Mouse (Mus musculus) midbrain, embryonic 12.5 days (tissue): Measurements from ENCODE around the gene Rmnd1. TPM values are rescaled to one million over a fixed set of nuclear protein-coding genes. Genes with fewer than 3 reads are reported as not detected.

Experiments
- ATAC-seq: fragments of 200-750 bp; cut with Nextera tagmentation; 2 replicates; pipeline ENCODE4 v1.8.0; 2017; ENCODE audit warnings: low read depth, moderate TSS enrichment, moderate library complexity; ENCODE audit not compliant: low FRiP score
- H3K27ac ChIP-seq: fragments of 300-500 bp; sonication (generic); replicated peaks from 2 replicates; pipeline ENCODE4 v1.5.1; 2016; ENCODE audit warnings: mild to moderate bottlenecking
- H3K27me3 ChIP-seq: fragments of 300-500 bp; sonication (generic); 2 replicates; pipeline ENCODE4 v1.6.1; 2016; ENCODE audit warnings: mild to moderate bottlenecking
- H3K36me3 ChIP-seq: fragments of 300-500 bp; sonication (generic); 2 replicates; pipeline ENCODE4 v1.6.1; 2016
- H3K4me1 ChIP-seq: fragments of 300-500 bp; sonication (generic); 2 replicates; pipeline ENCODE4 v1.6.1; 2016
- H3K4me2 ChIP-seq: fragments of 300-500 bp; sonication (generic); replicated peaks from 2 replicates; pipeline ENCODE4 v1.6.1; 2016; ENCODE audit warnings: mild to moderate bottlenecking, moderate library complexity
- H3K4me3 ChIP-seq: fragments of 300-500 bp; sonication (generic); 2 replicates; pipeline ENCODE4 v1.5.1; 2016; ENCODE audit warnings: mild to moderate bottlenecking
- H3K9ac ChIP-seq: fragments of 300-500 bp; sonication (generic); replicated peaks from 2 replicates; pipeline ENCODE4 v1.6.1; 2016; ENCODE audit warnings: mild to moderate bottlenecking, moderate library complexity
- H3K9me3 ChIP-seq: fragments of 300-500 bp; sonication (generic); 2 replicates; pipeline ENCODE4 v1.6.1; 2016; ENCODE audit warnings: mild to moderate bottlenecking
- WGBS: fragments of 180-500 bp; shearing (Covaris S2); methylation state at CpG from one replicate; pipeline ENCODE4 v1.1.7; 2016; 5-methylcytosine and 5-hydroxymethylcytosine counted together
- polyA plus RNA-seq: library from polyadenylated mRNA; unstranded; fragments of >200 nt; fragmentation: Nextera tagmentation; extraction: Ambion mirVana; gene quantifications from 2 replicates; pipeline ENCODE4 v1.2.1, GENCODE M21; 2016

Rmnd1 gene
- polyA plus RNA-seq, 1 experiment from 2014 or later: 49.0 TPM

DNA sequence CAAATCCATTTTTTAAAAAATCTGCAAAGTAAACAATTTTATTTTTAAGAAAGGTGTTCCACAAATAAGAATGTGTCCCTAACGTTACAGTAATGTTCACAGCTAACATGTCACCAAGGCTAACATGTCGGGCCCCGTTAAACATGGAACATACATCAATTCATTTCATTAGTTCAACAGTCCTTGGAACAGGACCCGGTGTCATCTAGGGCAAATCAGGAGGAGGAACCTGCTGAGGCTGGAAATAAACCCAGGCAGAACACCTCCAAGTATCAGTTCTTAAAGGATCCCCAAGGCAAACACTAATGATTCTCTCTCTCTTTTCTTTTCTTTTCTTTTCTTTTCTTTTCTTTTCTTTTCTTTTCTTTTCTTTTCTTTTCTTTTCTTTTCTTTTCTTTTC, 57.5 kb downstream of the Rmnd1 start:
- WGBS: 90% methylated on average over 4 of the region's 4 CpGs
- H3K4me1 ChIP-seq: no peaks in the 10 kb centered on the region; the same call in 1 of the 2 replicates
- H3K9me3 ChIP-seq: no peaks in the 10 kb centered on the region
- H3K36me3 ChIP-seq: peaks cover 24% of the 10 kb centered on the region
- no peak for ATAC-seq
- H3K4me3 ChIP-seq: no peak overlapping the region
- H3K9ac ChIP-seq: no peak overlapping the region
- no peaks in the 10 kb centered on the region for H3K27me3 ChIP-seq
- no peak overlapping the region for H3K27ac ChIP-seq
- H3K4me2 ChIP-seq: no peak overlapping the region

DNA sequence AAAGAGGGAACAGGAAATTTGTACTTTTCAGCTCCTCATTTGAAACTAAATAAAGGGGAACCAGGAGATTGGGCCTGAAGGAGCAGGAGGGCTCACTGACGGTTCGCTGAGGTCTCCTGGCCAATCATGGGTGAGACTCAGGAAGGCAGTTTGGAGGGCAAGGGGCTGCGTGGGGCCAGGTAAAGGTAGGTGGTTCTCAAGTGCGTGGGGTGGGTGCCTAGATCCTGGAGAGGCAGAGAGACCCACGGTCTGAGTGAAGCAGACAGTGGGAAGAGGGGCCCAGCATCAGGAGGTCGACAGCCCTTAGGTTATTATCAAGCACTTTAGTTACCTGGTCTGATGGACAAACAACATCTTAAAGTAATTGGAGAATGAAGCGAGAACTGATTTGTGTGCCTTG, 57.9 kb downstream of the Rmnd1 start:
- 92% methylated on average over 7 of the region's 7 CpGs for WGBS
- Histone ChIP-seq H3K27ac (no peak overlapping the region), H3K9me3 (no peaks in the 10 kb centered on the region), H3K36me3 (peaks cover 29% of the 10 kb centered on the region), H3K4me3 (no peak overlapping the region), H3K9ac (no peak overlapping the region), H3K27me3 (no peaks in the 10 kb centered on the region), H3K4me1 (no peaks in the 10 kb centered on the region; the same call in 1 of the 2 replicates), H3K4me2 (no peak overlapping the region)
- ATAC-seq: no peak

DNA sequence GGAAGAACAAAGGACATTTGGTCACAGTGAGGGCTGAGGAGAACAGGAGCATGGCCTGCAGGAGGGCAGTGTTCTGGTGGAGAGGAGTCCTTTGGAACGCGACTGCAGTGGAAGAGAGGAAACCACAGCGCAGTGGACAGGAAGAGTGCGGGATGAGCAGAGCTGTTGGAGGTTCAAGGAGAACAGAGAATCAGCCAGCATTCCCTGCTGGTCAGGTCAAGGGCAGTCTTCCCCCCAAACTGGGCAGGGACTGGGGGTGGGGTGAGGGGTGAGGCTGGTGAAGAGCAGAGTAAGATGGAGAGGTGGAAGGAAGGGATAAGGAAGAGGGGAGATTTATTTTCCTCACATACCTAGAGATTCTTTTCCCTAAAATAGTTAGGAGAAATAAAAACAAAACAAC, 58.6 kb downstream of the Rmnd1 start:
- H3K27ac ChIP-seq: no peak overlapping the region
- peaks cover 36% of the 10 kb centered on the region for H3K36me3 ChIP-seq

DNA sequence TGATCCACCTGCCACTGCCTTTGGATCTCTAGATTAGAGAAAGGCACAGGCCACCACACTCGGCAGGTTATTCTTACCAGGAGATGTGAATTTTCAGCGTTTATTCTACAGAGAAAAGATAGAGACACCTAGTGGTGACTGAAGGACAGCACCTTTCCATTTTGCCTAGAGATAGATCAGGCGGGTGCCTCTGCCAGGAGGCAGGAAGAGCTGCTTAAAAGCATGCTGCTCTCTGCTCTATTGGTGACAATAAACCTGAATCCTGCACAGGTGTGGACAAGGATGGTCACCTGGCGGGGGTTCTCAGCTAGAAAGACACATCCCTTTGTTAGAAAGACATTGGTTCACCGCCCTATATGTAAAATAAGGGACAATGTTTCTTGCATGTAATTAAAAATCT, 60.2 kb downstream of the Rmnd1 start:
- H3K4me2 ChIP-seq: no peak overlapping the region
- no peaks in the 10 kb centered on the region for H3K27me3 ChIP-seq
- peak; percentile 41; the same call in 1 of the 2 replicates for ATAC-seq
- H3K27ac ChIP-seq: no peak overlapping the region
- H3K9me3 ChIP-seq: 0 out of 2 replicates have a peak, but pooled peaks cover 4% of the 10 kb centered on the region
- H3K4me1 ChIP-seq: no peaks in the 10 kb centered on the region; the same call in 1 of the 2 replicates
- no peak overlapping the region for H3K4me3 ChIP-seq
- H3K9ac ChIP-seq: no peak overlapping the region
- peaks cover 51% of the 10 kb centered on the region for H3K36me3 ChIP-seq
- WGBS: 63% methylated on average over 5 of the region's 5 CpGs

More for the DNA sequence above, 58.6 kb downstream of the Rmnd1 start:
- no peaks in the 10 kb centered on the region for H3K27me3 ChIP-seq
- no peak for ATAC-seq
- H3K9ac ChIP-seq: no peak overlapping the region
- no peak overlapping the region for H3K4me3 ChIP-seq
- no peak overlapping the region for H3K4me2 ChIP-seq
- no peaks in the 10 kb centered on the region; the same call in 1 of the 2 replicates for H3K4me1 ChIP-seq
- H3K9me3 ChIP-seq: no peaks in the 10 kb centered on the region
- WGBS: 87% methylated on average over 4 of the region's 4 CpGs

DNA sequence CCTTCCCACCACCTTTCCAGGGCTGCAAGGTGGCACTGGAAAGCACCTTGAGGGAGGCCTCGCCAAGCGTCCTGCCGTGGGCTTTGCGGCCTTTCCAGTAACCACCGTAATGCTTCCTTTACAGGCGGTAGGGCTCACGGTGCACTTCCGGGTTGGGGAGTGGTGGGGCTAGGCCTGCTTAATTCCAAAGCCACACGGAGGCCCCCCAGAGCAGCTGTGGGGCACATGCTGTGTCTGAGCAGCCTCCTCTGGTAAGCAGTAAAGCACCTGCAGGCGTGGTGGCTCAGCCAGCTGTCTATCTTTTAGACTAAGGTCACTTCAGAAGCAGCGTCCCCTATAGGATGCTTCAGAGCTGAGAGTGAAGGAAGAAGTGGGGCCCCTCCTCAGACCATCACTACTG, 62.1 kb downstream of the Rmnd1 start:
- no peak overlapping the region for H3K9ac ChIP-seq
- no peak overlapping the region for H3K4me3 ChIP-seq
- ATAC-seq: no peak
- H3K4me1 ChIP-seq: no peaks in the 10 kb centered on the region
- 91% methylated on average over 11 of the region's 11 CpGs for WGBS
- H3K27ac ChIP-seq: no peak overlapping the region
- H3K27me3 ChIP-seq: no peaks in the 10 kb centered on the region
- peaks cover 61% of the 10 kb centered on the region for H3K36me3 ChIP-seq
- H3K9me3 ChIP-seq: 0 out of 2 replicates have a peak, but pooled peaks cover 4% of the 10 kb centered on the region
- no peak overlapping the region for H3K4me2 ChIP-seq

DNA sequence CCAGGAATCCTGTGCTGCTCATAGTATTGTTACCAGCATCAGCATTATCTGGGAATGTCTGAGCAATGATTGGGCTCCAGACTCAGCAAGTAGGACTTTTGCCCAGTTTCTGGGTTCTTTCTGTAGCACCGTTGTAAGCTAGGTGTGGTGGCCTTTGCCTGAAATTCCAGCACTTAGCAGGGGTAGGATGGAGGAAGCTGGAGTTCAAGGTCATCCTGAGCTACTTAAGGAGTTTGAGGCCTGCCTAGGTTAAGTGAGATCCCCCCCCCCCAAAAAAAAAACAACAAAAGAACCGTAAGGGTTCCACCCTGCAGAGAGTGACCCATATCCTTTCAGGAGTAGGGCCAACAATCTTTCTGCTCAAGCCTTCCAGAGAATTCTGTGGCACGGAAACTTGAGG, 67.6 kb downstream of the Rmnd1 start:
- no peaks in the 10 kb centered on the region for H3K4me1 ChIP-seq
- H3K4me2 ChIP-seq: no peak overlapping the region
- peaks cover 36% of the 10 kb centered on the region for H3K36me3 ChIP-seq
- H3K9me3 ChIP-seq: peaks cover 21% of the 10 kb centered on the region
- H3K4me3 ChIP-seq: no peak overlapping the region
- H3K27ac ChIP-seq: no peak overlapping the region
- WGBS: 92% methylated on average over 3 of the region's 3 CpGs
- no peak for ATAC-seq
- H3K27me3 ChIP-seq: no peaks in the 10 kb centered on the region
- H3K9ac ChIP-seq: no peak overlapping the region

DNA sequence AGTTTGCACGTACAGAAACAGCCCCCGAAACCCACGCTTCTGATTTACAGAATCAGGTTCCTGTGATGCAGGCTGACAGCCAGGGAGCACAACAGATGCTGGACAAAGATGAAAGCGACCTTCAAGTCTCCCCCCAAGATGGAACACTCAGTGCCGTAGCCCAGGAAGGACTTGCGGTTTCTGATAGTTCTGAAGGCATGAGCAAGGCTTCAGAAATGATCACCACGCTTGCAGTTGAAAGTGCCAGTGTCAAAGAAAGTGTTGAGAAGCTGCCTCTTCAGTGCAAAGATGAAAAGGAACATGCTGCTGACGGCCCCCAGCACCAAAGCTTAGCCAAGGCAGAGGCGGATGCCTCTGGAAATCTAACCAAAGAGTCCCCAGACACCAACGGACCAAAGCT, 74.8 kb downstream of the Rmnd1 start:
- WGBS: 86% methylated on average over 10 of the region's 10 CpGs
- H3K36me3 ChIP-seq: peaks cover 22% of the 10 kb centered on the region; the same call in 1 of the 2 replicates
- no peak for ATAC-seq

DNA sequence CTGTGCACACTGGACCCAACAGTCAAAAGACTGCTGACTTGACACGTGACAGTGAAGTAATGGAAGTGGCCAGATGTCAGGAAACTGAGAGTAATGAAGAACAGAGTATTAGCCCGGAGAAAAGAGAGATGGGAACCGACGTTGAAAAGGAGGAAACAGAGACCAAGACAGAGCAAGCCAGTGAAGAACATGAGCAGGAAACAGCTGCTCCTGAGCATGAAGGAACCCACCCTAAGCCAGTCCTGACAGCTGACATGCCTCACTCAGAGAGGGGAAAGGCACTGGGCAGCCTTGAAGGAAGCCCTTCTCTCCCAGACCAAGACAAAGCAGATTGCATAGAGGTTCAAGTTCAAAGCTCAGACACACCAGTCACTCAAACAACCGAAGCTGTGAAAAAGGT, 75.5 kb downstream of the Rmnd1 start:
- H3K4me1 ChIP-seq: no peaks in the 10 kb centered on the region
- no peak overlapping the region for H3K4me3 ChIP-seq
- no peak overlapping the region for H3K4me2 ChIP-seq
- H3K27ac ChIP-seq: no peak overlapping the region
- peaks cover 4% of the 10 kb centered on the region; the same call in 1 of the 2 replicates for H3K9me3 ChIP-seq
- no peak overlapping the region for H3K9ac ChIP-seq
- no peak for ATAC-seq
- 89% methylated on average over 5 of the region's 5 CpGs for WGBS
- peaks cover 22% of the 10 kb centered on the region; the same call in 1 of the 2 replicates for H3K36me3 ChIP-seq
- no peaks in the 10 kb centered on the region for H3K27me3 ChIP-seq

More for the DNA sequence above, 74.8 kb downstream of the Rmnd1 start:
- Histone ChIP-seq H3K4me2 (no peak overlapping the region), H3K27ac (no peak overlapping the region), H3K27me3 (no peaks in the 10 kb centered on the region), H3K4me3 (no peak overlapping the region), H3K9ac (no peak overlapping the region), H3K4me1 (no peaks in the 10 kb centered on the region), H3K9me3 (peaks cover 6% of the 10 kb centered on the region; the same call in 1 of the 2 replicates)

DNA sequence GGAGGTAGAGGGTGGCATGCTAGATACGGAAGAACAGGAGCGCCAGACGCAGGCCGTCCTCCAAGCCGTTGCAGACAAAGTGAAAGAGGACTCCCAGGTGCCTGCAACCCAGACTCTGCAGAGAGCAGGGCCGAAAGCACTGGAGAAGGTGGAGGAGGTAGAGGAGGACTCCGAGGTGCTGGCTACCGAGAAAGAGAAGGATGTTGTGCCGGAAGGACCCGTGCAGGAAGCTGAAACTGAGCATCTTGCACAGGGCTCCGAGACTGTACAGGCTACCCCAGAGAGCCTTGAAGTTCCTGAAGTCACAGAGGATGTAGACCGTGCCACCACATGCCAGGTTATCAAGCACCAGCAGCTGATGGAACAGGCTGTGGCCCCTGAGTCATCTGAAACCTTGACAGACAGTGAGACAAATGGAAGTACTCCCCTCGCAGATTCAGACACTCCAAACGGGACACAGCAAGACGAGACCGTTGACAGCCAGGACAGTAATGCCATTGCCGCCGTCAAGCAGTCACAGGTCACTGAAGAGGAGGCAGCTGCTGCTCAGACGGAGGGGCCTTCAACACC, 76.2 kb downstream of the Rmnd1 start:
- Histone ChIP-seq H3K36me3 (peaks cover 22% of the 10 kb centered on the region; the same call in 1 of the 2 replicates), H3K9ac (no peak overlapping the region), H3K9me3 (no peaks in the 10 kb centered on the region), H3K27me3 (no peaks in the 10 kb centered on the region), H3K27ac (no peak overlapping the region), H3K4me2 (no peak overlapping the region), H3K4me1 (no peaks in the 10 kb centered on the region), H3K4me3 (no peak overlapping the region)
- no peak for ATAC-seq
- WGBS: 91% methylated on average over 19 of the region's 19 CpGs

DNA sequence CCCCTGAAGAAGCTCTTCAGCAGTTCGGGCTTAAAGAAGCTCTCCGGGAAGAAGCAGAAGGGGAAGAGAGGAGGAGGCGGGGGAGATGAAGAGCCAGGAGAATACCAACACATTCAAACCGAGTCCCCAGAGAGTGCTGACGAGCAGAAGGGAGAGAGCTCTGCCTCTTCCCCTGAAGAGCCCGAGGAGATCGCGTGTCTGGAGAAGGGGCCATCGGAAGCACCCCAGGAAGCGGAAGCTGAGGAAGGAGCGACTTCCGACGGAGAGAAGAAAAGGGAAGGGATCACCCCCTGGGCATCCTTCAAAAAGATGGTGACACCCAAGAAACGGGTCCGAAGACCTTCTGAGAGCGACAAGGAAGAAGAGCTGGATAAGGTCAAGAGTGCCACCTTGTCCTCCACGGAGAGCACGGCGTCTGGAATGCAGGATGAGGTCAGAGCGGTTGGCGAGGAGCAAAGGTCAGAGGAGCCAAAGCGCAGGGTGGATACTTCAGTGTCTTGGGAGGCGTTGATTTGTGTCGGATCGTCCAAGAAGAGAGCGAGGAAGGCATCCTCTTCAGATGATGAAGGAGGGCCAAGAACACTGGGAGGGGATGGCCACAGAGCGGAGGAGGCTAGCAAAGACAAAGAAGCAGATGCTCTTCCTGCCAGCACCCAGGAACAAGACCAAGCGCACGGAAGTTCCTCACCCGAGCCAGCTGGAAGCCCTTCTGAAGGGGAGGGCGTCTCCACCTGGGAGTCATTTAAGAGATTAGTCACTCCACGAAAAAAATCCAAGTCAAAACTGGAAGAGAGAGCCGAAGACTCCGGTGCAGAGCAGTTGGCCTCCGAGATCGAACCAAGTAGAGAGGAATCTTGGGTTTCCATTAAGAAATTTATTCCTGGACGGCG, 77.6 kb downstream of the Rmnd1 start:
- 91% methylated on average over 38 of the region's 38 CpGs for WGBS
- H3K4me3 ChIP-seq: no peak overlapping the region
- no peak for ATAC-seq
- H3K9me3 ChIP-seq: no peaks in the 10 kb centered on the region
- H3K4me2 ChIP-seq: no peak overlapping the region
- H3K9ac ChIP-seq: no peak overlapping the region
- H3K36me3 ChIP-seq: peaks cover 22% of the 10 kb centered on the region; the same call in 1 of the 2 replicates
- no peaks in the 10 kb centered on the region for H3K27me3 ChIP-seq
- no peaks in the 10 kb centered on the region for H3K4me1 ChIP-seq
- no peak overlapping the region for H3K27ac ChIP-seq
